Mouse (Mus musculus): Measurements from ENCODE around the gene Psmc2. TPM values are rescaled to one million over a fixed set of nuclear protein-coding genes. Genes with fewer than 3 reads are reported as not detected.

The Psmc2 gene
- 15.8 and 18.2 TPM in 2 replicates for polyA plus RNA-seq (2012; rRNA removed)

DNA sequence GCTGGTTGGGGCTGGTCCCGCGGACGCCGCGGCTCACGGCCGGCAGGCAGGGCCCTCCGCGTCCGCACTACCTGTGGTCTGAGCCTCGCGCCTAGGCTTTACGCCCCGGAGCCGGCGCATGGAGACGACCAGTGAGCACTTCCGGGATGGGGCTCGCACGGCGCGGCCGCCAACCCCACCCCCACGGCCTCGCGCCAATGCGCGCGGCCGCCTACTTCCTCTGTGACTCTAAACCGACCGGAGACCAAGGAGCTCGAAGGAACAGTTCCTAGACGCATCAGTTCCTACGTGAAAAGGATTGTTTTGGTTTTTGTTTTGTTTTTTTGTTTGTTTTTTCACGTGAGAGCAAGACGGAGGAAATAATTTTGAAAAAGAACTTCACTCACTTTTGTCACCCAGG, at the start of gene Psmc2, which contains the start of gene Dnajc2:
Psmc2 (plus strand) TSS at position 231 of the 400 bp plus-strand sequence.
Dnajc2 (minus strand) TSS at position 199 of the 400 bp plus-strand sequence.

DNA sequence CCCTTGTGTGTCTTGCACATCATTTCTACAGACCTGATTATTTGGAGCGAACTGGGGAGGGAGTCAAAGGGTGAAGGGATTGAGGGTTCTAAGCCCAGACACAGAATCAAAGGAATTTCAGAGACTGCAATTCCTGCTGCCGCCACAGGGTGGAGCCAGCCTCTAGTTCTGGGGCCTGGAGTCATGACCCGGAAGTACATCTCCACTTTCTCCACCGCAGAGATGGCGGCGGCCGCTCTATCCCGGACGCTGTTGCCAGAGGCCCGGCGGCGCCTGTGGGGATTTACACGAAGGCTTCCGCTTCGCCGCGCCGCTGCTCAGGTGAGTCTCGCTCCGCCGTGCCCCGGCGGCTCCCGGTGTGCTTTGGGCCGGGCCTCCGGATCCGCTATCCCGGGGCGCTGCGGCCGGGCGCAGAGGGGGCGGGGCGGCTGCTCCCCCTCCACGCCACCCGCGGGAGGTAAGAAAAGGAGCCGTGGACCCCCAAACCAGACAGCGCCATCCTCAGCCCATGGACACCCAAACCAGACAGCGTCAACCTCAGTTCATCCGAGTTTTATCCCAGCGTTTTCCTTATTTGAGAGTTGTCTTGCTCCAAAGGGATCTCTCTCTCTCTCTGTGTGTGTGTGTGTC, 48.0 kb upstream of the Psmc2 start, which contains the start of gene Pmpcb:
Pmpcb (plus strand) TSS at position 186 of the 630 bp plus-strand sequence.

Other genes with a start within 250 kb of the Psmc2 start
- 15.3 and 17.1 TPM in 2 replicates for gene Lrrc17, start 241.7 kb upstream of the Psmc2 start, polyA plus RNA-seq (2012; rRNA removed)
- 1.0 and 1.7 TPM in 2 replicates for gene Fbxl13, start 139.6 kb upstream of the Psmc2 start, polyA plus RNA-seq (2012; rRNA removed)
- gene Armc10, start 139.5 kb upstream of the Psmc2 start, polyA plus RNA-seq (2012; rRNA removed), result 57.2 and 418 TPM in 2 replicates
- 8.1 and 8.5 TPM in 2 replicates for gene Napepld, start 83.9 kb upstream of the Psmc2 start, polyA plus RNA-seq (2012; rRNA removed)
- 30.2 and 32.3 TPM in 2 replicates for gene Pmpcb, start 48.1 kb upstream of the Psmc2 start, polyA plus RNA-seq (2012; rRNA removed)
- gene Dnajc2, start within 50 bp of the Psmc2 start, polyA plus RNA-seq (2012; rRNA removed), result 11.6 and 37.2 TPM in 2 replicates
- gene Slc26a5, start 80.3 kb downstream of the Psmc2 start, polyA plus RNA-seq (2012; rRNA removed), result not detected in 2 replicates

Measured in ovary, adult 2 months (tissue).